Mouse (Mus musculus) megakaryocyte, adult 5-6 weeks (primary cell): Measurements from ENCODE around the gene BC024063. TPM values are rescaled to one million over a fixed set of nuclear protein-coding genes. Genes with fewer than 3 reads are reported as not detected.
"Not testable (repeated sequence)": the region's sequence is repeated elsewhere in the genome, so short reads cannot be mapped to it uniquely, and the experiment has no call there.

Source experiments
- ATAC-seq: 2 replicates; pipeline ENCODE4 v1.8.0; 2016; ENCODE audit warnings: mild to moderate bottlenecking, inconsistent platforms; ENCODE audit not compliant: poor library complexity, severe bottlenecking
- total RNA-seq, 2 experiments: library from RNA; stranded (forward) in 1 of 2; stranded (reverse) in 1 of 2; fragments of 153-499, 151-499 nt in 1 of 2; fragments of 221-1000, 200-1000 nt in 1 of 2; gene quantifications; 2 replicates each; pipeline versions ENCODE4 v1.2.3 to v1.2.4; 2015 to 2017

The BC024063 gene
- total RNA-seq (2015), result 0.74 and 1.4 TPM in 2 replicates
- total RNA-seq (2017), result 1.7 and 2.1 TPM in 2 replicates

- peak; percentile 96 for ATAC-seq
These were observed at the start of gene BC024063 for GRCm38 (mm10) chr10:82082728-82083621. Gene BC024063 (plus strand): TSS chr10:82083353.

- no peak for ATAC-seq
These were observed 41.0 kb upstream of the BC024063 start for GRCm38 (mm10) chr10:82042191-82042590.

GRCm38 (mm10) chr10:82046603-82047002 is 36.5 kb upstream of the BC024063 start:
- ATAC-seq, result no peak

- ATAC-seq, result peak; percentile 96
These were observed 35.3 kb upstream of the BC024063 start, which contains the start of gene Zfp873 for GRCm38 (mm10) chr10:82047597-82048459. Gene Zfp873 (plus strand): TSS chr10:82048123.

- not testable (repeated sequence) for ATAC-seq
These were observed 34.7 kb upstream of the BC024063 start for GRCm38 (mm10) chr10:82048460-82048804.

- not testable (repeated sequence) for ATAC-seq
These were observed 444 bp downstream of the BC024063 start for GRCm38 (mm10) chr10:82083622-82083971.

GRCm38 (mm10) chr10:82117206-82117605 is 34.1 kb downstream of the BC024063 start:
- no peak for ATAC-seq

GRCm38 (mm10) chr10:82127850-82128401 is 44.8 kb downstream of the BC024063 start, which contains the start of gene AU041133:
Gene AU041133 (plus strand): TSS chr10:82128013.
- ATAC-seq, result peak; percentile 99

GRCm38 (mm10) chr10:82145282-82145681 is 62.1 kb downstream of the BC024063 start:
- no peak for ATAC-seq

- ATAC-seq, result no peak
These were observed 64.4 kb downstream of the BC024063 start for GRCm38 (mm10) chr10:82147571-82147970.

Other genes with a start within 250 kb of the BC024063 start
- 2.3 and 4.9 TPM in 2 replicates for gene Gm32687, start 219.4 kb upstream of the BC024063 start, total RNA-seq (2015)
- gene Gm32687, start 219.4 kb upstream of the BC024063 start, total RNA-seq (2017), result 2.0 and 8.3 TPM in 2 replicates
- 0.60 and 1.6 TPM in 2 replicates for gene Zfp781, start 152.9 kb upstream of the BC024063 start, total RNA-seq (2015)
- 0.26 TPM in 1 of 2 replicates, not detected in the other for gene Zfp781, start 152.9 kb upstream of the BC024063 start, total RNA-seq (2017)
- gene Zfp873, start 35.2 kb upstream of the BC024063 start, total RNA-seq (2015), result 7.4 and 8.4 TPM in 2 replicates
- gene Zfp873, start 35.2 kb upstream of the BC024063 start, total RNA-seq (2017), result 4.8 and 5.1 TPM in 2 replicates
- gene AU041133, start 44.7 kb downstream of the BC024063 start, total RNA-seq (2015), result 4.6 and 5.4 TPM in 2 replicates
- gene AU041133, start 44.7 kb downstream of the BC024063 start, total RNA-seq (2017), result 2.2 and 3.5 TPM in 2 replicates
- gene Zfp938, start 157.9 kb downstream of the BC024063 start, total RNA-seq (2015), result 3.1 and 3.2 TPM in 2 replicates
- gene Zfp938, start 157.9 kb downstream of the BC024063 start, total RNA-seq (2017), result 3.3 TPM in 2 replicates
- not detected in 2 replicates for gene 4932415D10Rik, start 233.2 kb downstream of the BC024063 start, total RNA-seq (2015)
- gene 4932415D10Rik, start 233.2 kb downstream of the BC024063 start, total RNA-seq (2017), result not detected in 2 replicates